ENCODE assay signal across 8 mouse cellular contexts in genomic region chr17:36168039-36168652, GRCm38 (mm10). TPM values are rescaled to one million over a fixed set of nuclear protein-coding genes. Genes with fewer than 3 reads are reported as not detected.
DNase-seq lines count a peak whose midpoint lies in the region; ATAC-seq and TF ChIP-seq lines count a peak whose summit lies in the region.

TSS of gene Gm8909 (minus strand) at chr17:36168537.

- no peak for TF ChIP-seq POLR2A in cerebellum, adult 2 months (IDR thresholded peaks at IDR 0.05; ENCODE audit: borderline replicate concordance, insufficient read depth, low read length)

- TF ChIP-seq CTCF in lung, postnatal 0 days (IDR thresholded peaks at IDR 0.05) = no peak
- no peak for TF ChIP-seq CTCF in cerebellum, adult 2 months (IDR thresholded peaks at IDR 0.05; ENCODE audit: borderline replicate concordance, insufficient read depth, low read depth, low read length)

- no peaks in the 10 kb centered on the region for H3K36me3 ChIP-seq in lung, postnatal 0 days (ENCODE audit: insufficient read depth, low read length)
- no peaks in the 10 kb centered on the region for H3K36me3 ChIP-seq in forebrain, embryonic 16.5 days (ENCODE audit: control insufficient read depth, insufficient read depth)
- H3K36me3 ChIP-seq in liver, embryonic 12.5 days = no peaks in the 10 kb centered on the region
- no peaks in the 10 kb centered on the region for H3K36me3 ChIP-seq in stomach, embryonic 14.5 days (ENCODE audit: control insufficient read depth, insufficient read depth, low read length)

- H3K4me2 ChIP-seq in lung, postnatal 0 days (replicated peaks; ENCODE audit: low read depth, low read length) = peak within 1 kb of the TSS; percentile 62
- peak within 1 kb of the TSS; percentile 34 for H3K4me2 ChIP-seq in forebrain, embryonic 16.5 days (ENCODE audit: low read length)
- peak within 1 kb of the TSS; percentile 68 for H3K4me2 ChIP-seq in liver, embryonic 12.5 days
- H3K4me2 ChIP-seq in stomach, embryonic 14.5 days (replicated peaks; ENCODE audit: low read depth, low read length) = peak within 1 kb of the TSS; percentile 37

- H3K9ac ChIP-seq in lung, postnatal 0 days (replicated peaks; ENCODE audit: low read depth) = peak within 1 kb of the TSS; percentile 36; the same call in 1 of the 2 replicates
- no peak within 1 kb of the TSS for H3K9ac ChIP-seq in forebrain, embryonic 16.5 days (replicated peaks; ENCODE audit: low read depth, low read length)
- no peak within 1 kb of the TSS for H3K9ac ChIP-seq in liver, embryonic 12.5 days
- H3K9ac ChIP-seq in stomach, embryonic 14.5 days (replicated peaks; ENCODE audit: low read depth, low read length) = no peak within 1 kb of the TSS

- H3K4me1 ChIP-seq in lung, postnatal 0 days (ENCODE audit: insufficient read depth, low read depth, low read length) = no peaks in the 10 kb centered on the region
- peaks cover 5% of the 10 kb centered on the region; the same call in 1 of the 2 replicates for H3K4me1 ChIP-seq in forebrain, embryonic 16.5 days (replicated peaks; ENCODE audit: control insufficient read depth, insufficient read depth, low read length)
- peaks cover 8% of the 10 kb centered on the region for H3K4me1 ChIP-seq in liver, embryonic 12.5 days
- no peaks in the 10 kb centered on the region for H3K4me1 ChIP-seq in stomach, embryonic 14.5 days (ENCODE audit: control insufficient read depth, insufficient read depth, low read length)
- H3K4me1 ChIP-seq in cerebellum, adult 2 months (ENCODE audit: control insufficient read depth, insufficient read depth, low read length) = no peaks in the 10 kb centered on the region

- WGBS in lung, postnatal 0 days = 2% methylated on average over 45 of the region's 63 CpGs
- WGBS in forebrain, embryonic 16.5 days = under 1% methylated on average over 52 of the region's 63 CpGs
- 4% methylated on average over 63 of the region's 63 CpGs for WGBS in liver, embryonic 12.5 days (ENCODE audit: insufficient replicate concordance)
- WGBS in stomach, embryonic 14.5 days = 1% methylated on average over 63 of the region's 63 CpGs
- WGBS in cerebellum, adult 2 months = 3% methylated on average over 62 of the region's 63 CpGs

- TF ChIP-seq EP300 in lung, postnatal 0 days (IDR thresholded peaks at IDR 0.05) = no peak

- H3K9me3 ChIP-seq in lung, postnatal 0 days (ENCODE audit: low read length) = no peaks in the 10 kb centered on the region
- no peaks in the 10 kb centered on the region for H3K9me3 ChIP-seq in forebrain, embryonic 16.5 days (ENCODE audit: control insufficient read depth, low read length)
- no peaks in the 10 kb centered on the region for H3K9me3 ChIP-seq in liver, embryonic 12.5 days (replicated peaks)
- no peaks in the 10 kb centered on the region for H3K9me3 ChIP-seq in stomach, embryonic 14.5 days (ENCODE audit: control insufficient read depth, low read depth, low read length)

- peak within 1 kb of the TSS; percentile 53 for H3K4me3 ChIP-seq in lung, postnatal 0 days (ENCODE audit: low read depth, low read length)
- H3K4me3 ChIP-seq in forebrain, embryonic 16.5 days (replicated peaks; ENCODE audit: low read length) = peak within 1 kb of the TSS; percentile 16
- H3K4me3 ChIP-seq in liver, embryonic 12.5 days = peak within 1 kb of the TSS; percentile 52
- H3K4me3 ChIP-seq in stomach, embryonic 14.5 days (ENCODE audit: low read depth, low read length) = peak within 1 kb of the TSS; percentile 30
- no peak within 1 kb of the TSS for H3K4me3 ChIP-seq in cerebellum, adult 2 months (replicated peaks; ENCODE audit: insufficient read depth, low read depth, low read length)

- DNase-seq in lung, postnatal 0 days (ENCODE audit: low spot score) = no peak
- DNase-seq in lung, adult 18-20 months = no peak
- no peak for DNase-seq in gastrocnemius, postnatal 10 days
- DNase-seq in cerebellum, adult 2 months = no peak
- DNase-seq in gastrocnemius, postnatal 4 days (ENCODE audit: low spot score in 2 of 2) = no peak

- no peaks in the 10 kb centered on the region for H3K27me3 ChIP-seq in lung, postnatal 0 days (replicated peaks; ENCODE audit: insufficient read depth, low read length)
- H3K27me3 ChIP-seq in forebrain, embryonic 16.5 days (replicated peaks; ENCODE audit: control insufficient read depth, insufficient read depth, low read length) = peaks cover 42% of the 10 kb centered on the region
- peaks cover 77% of the 10 kb centered on the region for H3K27me3 ChIP-seq in liver, embryonic 12.5 days (replicated peaks)
- H3K27me3 ChIP-seq in stomach, embryonic 14.5 days (ENCODE audit: control insufficient read depth, insufficient read depth, low read length) = peaks cover 22% of the 10 kb centered on the region; the same call in 1 of the 2 replicates
- H3K27me3 ChIP-seq in cerebellum, adult 2 months (ENCODE audit: control insufficient read depth, insufficient read depth, low read length) = peaks cover 3% of the 10 kb centered on the region; the same call in 1 of the 2 replicates

- ATAC-seq in lung, postnatal 0 days = peak; percentile 2; the same call in 1 of the 2 replicates
- no peak for ATAC-seq in forebrain, embryonic 16.5 days
- ATAC-seq in liver, embryonic 12.5 days = no peak
- ATAC-seq in stomach, embryonic 14.5 days (ENCODE audit: insufficient number of reproducible peaks, insufficient read depth, low FRiP score, low read depth) = no peak

- peak within 1 kb of the TSS; percentile 47; the same call in 1 of the 2 replicates for H3K27ac ChIP-seq in lung, postnatal 0 days (ENCODE audit: low read length)
- H3K27ac ChIP-seq in forebrain, embryonic 16.5 days (ENCODE audit: low read length) = no peak within 1 kb of the TSS
- H3K27ac ChIP-seq in liver, embryonic 12.5 days = no peak within 1 kb of the TSS
- H3K27ac ChIP-seq in stomach, embryonic 14.5 days (ENCODE audit: low read length) = no peak within 1 kb of the TSS
- no peak within 1 kb of the TSS for H3K27ac ChIP-seq in cerebellum, adult 2 months (ENCODE audit: insufficient read depth, low read length)

RNA-seq across cellular contexts. Expression of gene Gm8909, which starts in this region (rescaled TPM):
- polyA plus RNA-seq in lung, postnatal 0 days (2015; fragmentation: Nextera tagmentation; extraction: Ambion mirVana) = 6.7 and 9.6 TPM in 2 replicates
- polyA plus RNA-seq in forebrain, embryonic 16.5 days (2015; fragmentation: Nextera tagmentation; extraction: Ambion mirVana) = not detected in 2 replicates
- not detected in 2 replicates for polyA plus RNA-seq in liver, embryonic 12.5 days (2016; fragmentation: Nextera tagmentation; extraction: Ambion mirVana)
- 2.0 and 3.0 TPM in 2 replicates for polyA plus RNA-seq in stomach, embryonic 14.5 days (2014; fragmentation: Nextera tagmentation; extraction: Ambion mirVana)
- not detected for total RNA-seq in gastrocnemius, postnatal 10 days (2021)
- not detected in 2 replicates for polyA plus RNA-seq in cerebellum, adult 2 months (2012; rRNA removed)
- total RNA-seq in gastrocnemius, postnatal 4 days (2021) = not detected
